Mouse (Mus musculus) neural tube, embryonic 14.5 days (tissue): ENCODE measurements around the gene Cacna2d2. TPM values are rescaled to one million over a fixed set of nuclear protein-coding genes. Genes with fewer than 3 reads are reported as not detected.

Source experiments
- ATAC-seq: fragments of 200-750 bp; cut with Nextera tagmentation; 2 replicates; pipeline ENCODE4 v1.8.0; 2017; ENCODE audit warnings: low read depth, mild to moderate bottlenecking, moderate TSS enrichment, moderate library complexity
- H3K27ac ChIP-seq: fragments of 300-500 bp; sonication (generic); 2 replicates; pipeline ENCODE4 v1.5.1; 2014; ENCODE audit warnings: low read depth, mild to moderate bottlenecking, control low read depth, low read length, moderate library complexity, mixed read lengths
- H3K27me3 ChIP-seq: fragments of 300-500 bp; sonication (generic); 2 replicates; pipeline ENCODE4 v1.6.1; 2014; ENCODE audit warnings: low read length; ENCODE audit not compliant: control insufficient read depth, insufficient read depth
- H3K36me3 ChIP-seq: fragments of 300-500 bp; sonication (generic); 2 replicates; pipeline ENCODE4 v1.6.1; 2014; ENCODE audit warnings: low read length, mixed read lengths; ENCODE audit not compliant: control insufficient read depth, insufficient read depth
- H3K4me1 ChIP-seq: fragments of 300-500 bp; sonication (generic); 2 replicates; pipeline ENCODE4 v1.6.1; 2014; ENCODE audit warnings: low read length; ENCODE audit not compliant: control insufficient read depth, insufficient read depth
- H3K4me2 ChIP-seq: fragments of 300-500 bp; sonication (generic); 2 replicates; pipeline ENCODE4 v1.6.1; 2014; ENCODE audit warnings: mild to moderate bottlenecking, low read depth, low read length, control low read depth
- H3K4me3 ChIP-seq: fragments of 300-500 bp; sonication (generic); 2 replicates; pipeline ENCODE4 v1.5.1; 2014; ENCODE audit warnings: low read depth, low read length, control low read depth, mixed read lengths
- H3K9ac ChIP-seq: fragments of 300-500 bp; sonication (generic); replicated peaks from 2 replicates; pipeline ENCODE4 v1.6.1; 2014; ENCODE audit warnings: low read depth, mild to moderate bottlenecking, control low read depth, low read length, mixed read lengths
- H3K9me3 ChIP-seq: fragments of 300-500 bp; sonication (generic); 2 replicates; pipeline ENCODE4 v1.6.1; 2016; ENCODE audit warnings: low read length; ENCODE audit not compliant: control insufficient read depth
- WGBS: fragments of 180-500 bp; shearing (Covaris S2); extraction: QIAGEN DNeasy Blood & Tissue Kit; methylation state at CpG from one replicate; pipeline ENCODE4 v1.1.7; 2014; 5-methylcytosine and 5-hydroxymethylcytosine counted together
- polyA plus RNA-seq: library from polyadenylated mRNA; unstranded; fragments of >200 nt; fragmentation: Nextera tagmentation; extraction: Ambion mirVana; gene quantifications from 2 replicates; pipeline ENCODE4 v1.2.1, GENCODE M21; 2014

The Cacna2d2 gene
- polyA plus RNA-seq, 1 experiment from 2014 or later: 10.6 TPM

DNA sequence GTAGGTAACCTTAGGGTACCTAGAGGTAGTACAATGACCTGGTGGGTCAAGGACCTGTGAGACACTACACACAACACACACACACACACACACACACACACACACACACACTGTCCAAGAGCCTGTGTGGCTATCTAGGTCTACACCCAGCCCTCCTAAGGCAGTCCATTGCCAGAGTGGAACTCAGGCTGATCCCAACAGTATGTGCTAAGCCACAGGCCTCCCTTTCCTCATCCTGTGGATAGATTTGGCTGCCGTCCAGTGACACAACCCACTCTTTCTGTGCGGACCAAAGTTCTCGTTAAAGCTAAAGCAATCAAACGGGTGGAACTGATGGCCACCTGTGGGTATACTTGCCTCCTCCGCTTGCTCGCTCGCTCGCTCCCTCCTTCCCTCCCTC lies 90.7 kb downstream of the Cacna2d2 start:
- WGBS: 27% methylated on average over 8 of the region's 8 CpGs
- H3K4me1 ChIP-seq: peaks cover 21% of the 10 kb centered on the region
- ATAC-seq: no peak

DNA sequence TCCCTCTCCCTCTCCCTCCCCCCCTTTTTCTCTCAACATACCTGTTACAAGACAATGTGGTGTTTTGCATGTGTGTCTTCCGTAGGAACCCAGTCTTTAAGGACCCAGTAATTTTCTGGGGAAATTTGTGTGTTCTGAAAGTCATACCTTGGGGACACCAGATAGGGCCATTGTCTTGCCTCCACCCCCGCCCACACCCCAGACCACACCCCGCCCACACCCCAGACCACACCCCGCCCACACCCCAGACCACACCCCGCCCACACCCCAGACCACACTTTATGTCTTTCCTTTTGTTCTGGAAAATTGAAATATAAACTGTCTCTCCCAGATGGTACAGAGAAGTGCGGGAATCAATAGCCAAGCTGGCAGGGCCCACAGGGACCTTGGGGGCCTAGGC lies 91.2 kb downstream of the Cacna2d2 start:
- H3K4me2 ChIP-seq: no peak overlapping the region
- 63% methylated on average over 6 of the region's 6 CpGs for WGBS
- H3K9ac ChIP-seq: no peak overlapping the region
- H3K4me3 ChIP-seq: no peak overlapping the region
- no peaks in the 10 kb centered on the region for H3K9me3 ChIP-seq
- peaks cover 21% of the 10 kb centered on the region for H3K4me1 ChIP-seq
- no peak overlapping the region for H3K27ac ChIP-seq
- no peaks in the 10 kb centered on the region for H3K27me3 ChIP-seq
- H3K36me3 ChIP-seq: no peaks in the 10 kb centered on the region
- no peak for ATAC-seq

More for the DNA sequence above, 90.7 kb downstream of the Cacna2d2 start:
- no peaks in the 10 kb centered on the region for H3K36me3 ChIP-seq
- no peak overlapping the region for H3K4me2 ChIP-seq
- no peak overlapping the region for H3K4me3 ChIP-seq
- no peaks in the 10 kb centered on the region for H3K9me3 ChIP-seq
- H3K9ac ChIP-seq: no peak overlapping the region
- H3K27me3 ChIP-seq: no peaks in the 10 kb centered on the region
- H3K27ac ChIP-seq: no peak overlapping the region

GRCm38 (mm10) chr9:107493511-107493910 lies 94.1 kb downstream of the Cacna2d2 start:
- Histone ChIP-seq H3K27ac (no peak overlapping the region), H3K4me1 (peaks cover 11% of the 10 kb centered on the region; the same call in 1 of the 2 replicates), H3K9me3 (no peaks in the 10 kb centered on the region), H3K4me3 (no peak overlapping the region), H3K27me3 (no peaks in the 10 kb centered on the region), H3K4me2 (no peak overlapping the region), H3K36me3 (0 out of 2 replicates have a peak, but pooled peaks cover 4% of the 10 kb centered on the region), H3K9ac (no peak overlapping the region)
- no peak for ATAC-seq
- 63% methylated on average over 1 of the region's 1 CpGs for WGBS

DNA sequence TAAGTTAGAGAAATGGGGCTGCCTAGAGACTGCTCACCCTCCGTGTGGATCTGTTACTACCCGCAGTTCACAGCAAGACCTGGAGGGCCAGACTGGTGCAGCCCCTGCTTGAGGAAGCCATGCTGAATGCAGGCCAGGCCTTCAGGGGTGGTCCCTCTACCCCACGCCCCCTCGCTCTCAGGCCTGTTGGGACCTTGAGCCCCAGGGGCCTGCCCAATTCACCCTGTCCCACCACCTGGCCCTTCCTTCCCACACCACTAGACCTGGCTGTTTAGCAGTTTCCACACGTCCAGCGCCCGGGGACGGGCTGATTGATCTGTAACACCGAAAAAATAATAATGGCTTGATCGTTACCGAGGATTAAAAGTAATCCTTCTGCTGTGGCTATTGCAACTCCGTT lies 94.8 kb downstream of the Cacna2d2 start:
- Histone ChIP-seq H3K9me3 (no peaks in the 10 kb centered on the region), H3K36me3 (0 out of 2 replicates have a peak, but pooled peaks cover 4% of the 10 kb centered on the region), H3K4me3 (no peak overlapping the region), H3K4me2 (no peak overlapping the region), H3K27ac (no peak overlapping the region), H3K4me1 (peaks cover 11% of the 10 kb centered on the region; the same call in 1 of the 2 replicates), H3K9ac (no peak overlapping the region), H3K27me3 (no peaks in the 10 kb centered on the region)
- ATAC-seq: no peak
- WGBS: 68% methylated on average over 12 of the region's 12 CpGs

DNA sequence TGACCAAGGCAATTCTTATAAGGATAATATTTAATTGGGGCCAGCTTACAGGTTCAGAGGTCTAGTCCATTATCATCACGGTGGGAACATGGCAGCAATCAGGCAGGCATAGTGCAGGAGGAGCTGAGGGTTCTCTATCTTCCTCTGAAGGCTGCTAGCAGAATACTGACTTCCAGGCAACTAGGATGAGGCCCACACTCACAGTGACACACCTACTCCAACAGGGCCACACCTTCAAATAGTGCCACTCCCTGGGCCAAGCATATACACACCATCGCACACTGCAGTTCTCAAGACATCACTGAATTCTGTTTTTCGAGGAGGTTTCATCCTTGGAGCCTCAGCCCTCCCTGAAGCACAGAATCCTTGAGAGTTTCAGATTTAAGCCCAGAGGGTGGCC lies 96.9 kb downstream of the Cacna2d2 start:
- H3K27me3 ChIP-seq: no peaks in the 10 kb centered on the region
- H3K4me1 ChIP-seq: peaks cover 11% of the 10 kb centered on the region; the same call in 1 of the 2 replicates
- no peak overlapping the region for H3K27ac ChIP-seq
- H3K9ac ChIP-seq: no peak overlapping the region
- H3K9me3 ChIP-seq: no peaks in the 10 kb centered on the region
- H3K36me3 ChIP-seq: 0 out of 2 replicates have a peak, but pooled peaks cover 4% of the 10 kb centered on the region
- H3K4me3 ChIP-seq: no peak overlapping the region
- WGBS: 90% methylated on average over 3 of the region's 3 CpGs
- H3K4me2 ChIP-seq: no peak overlapping the region
- ATAC-seq: no peak

DNA sequence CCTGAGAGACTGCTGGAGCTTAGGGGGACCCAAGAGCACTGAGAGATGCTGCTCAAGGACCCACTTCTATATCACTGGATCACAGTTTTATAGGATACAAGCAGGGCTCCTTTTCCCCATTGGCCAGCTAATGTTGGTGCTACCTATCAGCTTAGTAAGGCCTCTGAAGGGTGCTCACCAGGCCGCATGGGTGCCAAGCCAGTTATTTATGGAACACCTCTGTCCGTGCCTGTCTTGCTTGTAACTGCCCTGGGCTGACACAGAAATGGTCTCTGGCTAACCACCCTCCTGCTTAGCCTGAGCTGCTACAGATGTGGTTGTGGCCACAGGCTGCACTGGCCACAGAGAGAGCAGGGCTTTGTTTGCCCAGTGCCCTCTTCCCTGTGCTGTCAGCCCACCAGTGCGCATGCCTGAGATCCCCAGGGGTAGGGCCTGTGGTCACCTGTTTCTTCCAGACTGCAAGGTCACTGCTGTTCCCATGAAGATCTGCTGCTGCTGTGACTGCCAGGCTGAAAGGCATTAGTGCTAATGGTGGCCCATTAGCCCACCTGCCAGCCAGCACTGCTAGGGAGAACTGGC lies 101.4 kb downstream of the Cacna2d2 start:
- no peak for ATAC-seq
- H3K9ac ChIP-seq: no peak overlapping the region
- 0 out of 2 replicates have a peak, but pooled peaks cover 4% of the 10 kb centered on the region for H3K36me3 ChIP-seq
- H3K4me3 ChIP-seq: no peak overlapping the region
- no peaks in the 10 kb centered on the region for H3K9me3 ChIP-seq
- no peak overlapping the region for H3K4me2 ChIP-seq
- H3K27ac ChIP-seq: no peak overlapping the region
- WGBS: 65% methylated on average over 3 of the region's 3 CpGs
- peaks cover 23% of the 10 kb centered on the region for H3K4me1 ChIP-seq
- H3K27me3 ChIP-seq: no peaks in the 10 kb centered on the region

GRCm38 (mm10) chr9:107502131-107502846 lies 102.9 kb downstream of the Cacna2d2 start:
- no peak overlapping the region for H3K4me3 ChIP-seq
- peaks cover 38% of the 10 kb centered on the region for H3K4me1 ChIP-seq
- 79% methylated on average over 12 of the region's 12 CpGs for WGBS
- H3K9ac ChIP-seq: no peak overlapping the region
- no peak overlapping the region for H3K27ac ChIP-seq
- no peaks in the 10 kb centered on the region for H3K27me3 ChIP-seq
- ATAC-seq: no peak
- no peaks in the 10 kb centered on the region for H3K9me3 ChIP-seq
- no peak overlapping the region for H3K4me2 ChIP-seq
- 0 out of 2 replicates have a peak, but pooled peaks cover 4% of the 10 kb centered on the region for H3K36me3 ChIP-seq

DNA sequence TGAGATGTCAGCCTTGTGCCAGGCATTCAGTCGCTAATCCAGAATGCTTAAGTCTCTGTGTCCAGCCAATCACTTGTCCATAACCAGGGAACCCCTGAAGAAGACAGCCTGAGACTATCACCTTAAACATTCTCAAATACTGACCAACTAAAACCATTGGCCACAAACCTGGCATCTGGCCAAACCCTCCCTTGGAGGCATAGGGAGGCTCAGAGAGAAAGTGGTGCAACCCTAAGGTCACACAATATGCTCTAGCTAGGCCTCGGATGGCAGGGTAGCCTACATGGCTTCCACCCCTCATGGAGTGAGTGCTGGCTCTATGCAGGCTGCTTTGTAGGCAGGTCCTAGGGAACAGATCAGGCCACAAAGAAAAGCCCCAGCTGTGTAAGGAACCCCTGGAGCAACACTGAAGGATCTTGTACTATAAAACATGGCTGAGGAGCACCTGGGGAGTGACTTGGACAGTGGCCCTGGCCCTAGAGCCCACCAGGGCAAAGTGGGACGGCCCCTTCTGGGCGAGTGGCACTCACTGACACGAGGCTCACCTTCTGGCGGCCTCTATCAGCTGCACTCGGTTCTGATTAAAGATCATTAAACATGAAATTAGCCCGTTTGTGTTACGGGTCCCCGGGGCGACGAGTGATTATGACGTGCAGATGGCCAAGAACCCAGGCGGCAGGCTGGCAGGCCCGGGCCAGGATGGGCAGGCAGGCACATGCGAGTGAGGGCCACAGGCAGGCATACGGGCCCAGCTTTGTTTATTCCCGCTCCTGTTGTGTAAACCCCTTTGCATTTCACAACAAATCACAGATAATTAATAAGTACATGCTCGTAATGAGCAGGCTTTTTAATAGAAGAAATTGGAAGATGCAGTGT lies 105.5 kb downstream of the Cacna2d2 start:
- Histone ChIP-seq H3K27ac (peak overlapping the region; percentile 83), H3K9ac (no peak overlapping the region), H3K36me3 (no peaks in the 10 kb centered on the region), H3K4me1 (peaks cover 61% of the 10 kb centered on the region), H3K9me3 (no peaks in the 10 kb centered on the region), H3K27me3 (no peaks in the 10 kb centered on the region), H3K4me3 (no peak overlapping the region), H3K4me2 (no peak overlapping the region)
- ATAC-seq: peak; percentile 54
- 35% methylated on average over 19 of the region's 19 CpGs for WGBS
